Mouse (Mus musculus): ENCODE measurements around the gene Snrnp70.

GRCm38 (mm10) chr7:45413113-45413863 lies 17.7 kb upstream of the Snrnp70 start, which contains the start of gene Ntf5:
- TF ChIP-seq TAL1 (IDR thresholded peaks at IDR 0.05; ENCODE audit: low read length) (no peak), GATA1 (IDR thresholded peaks at IDR 0.05; ENCODE audit: low read length) (no peak)

All from erythroblast, embryonic 14.5 days (primary cell).